Mouse (Mus musculus): ENCODE measurements around the gene Rsf1. TPM values are rescaled to one million over a fixed set of nuclear protein-coding genes. Genes with fewer than 3 reads are reported as not detected.

Gene Rsf1
- polyA plus RNA-seq (2015; fragmentation: Nextera tagmentation; extraction: Ambion mirVana): 5.2 and 6.6 TPM in 2 replicates

DNA sequence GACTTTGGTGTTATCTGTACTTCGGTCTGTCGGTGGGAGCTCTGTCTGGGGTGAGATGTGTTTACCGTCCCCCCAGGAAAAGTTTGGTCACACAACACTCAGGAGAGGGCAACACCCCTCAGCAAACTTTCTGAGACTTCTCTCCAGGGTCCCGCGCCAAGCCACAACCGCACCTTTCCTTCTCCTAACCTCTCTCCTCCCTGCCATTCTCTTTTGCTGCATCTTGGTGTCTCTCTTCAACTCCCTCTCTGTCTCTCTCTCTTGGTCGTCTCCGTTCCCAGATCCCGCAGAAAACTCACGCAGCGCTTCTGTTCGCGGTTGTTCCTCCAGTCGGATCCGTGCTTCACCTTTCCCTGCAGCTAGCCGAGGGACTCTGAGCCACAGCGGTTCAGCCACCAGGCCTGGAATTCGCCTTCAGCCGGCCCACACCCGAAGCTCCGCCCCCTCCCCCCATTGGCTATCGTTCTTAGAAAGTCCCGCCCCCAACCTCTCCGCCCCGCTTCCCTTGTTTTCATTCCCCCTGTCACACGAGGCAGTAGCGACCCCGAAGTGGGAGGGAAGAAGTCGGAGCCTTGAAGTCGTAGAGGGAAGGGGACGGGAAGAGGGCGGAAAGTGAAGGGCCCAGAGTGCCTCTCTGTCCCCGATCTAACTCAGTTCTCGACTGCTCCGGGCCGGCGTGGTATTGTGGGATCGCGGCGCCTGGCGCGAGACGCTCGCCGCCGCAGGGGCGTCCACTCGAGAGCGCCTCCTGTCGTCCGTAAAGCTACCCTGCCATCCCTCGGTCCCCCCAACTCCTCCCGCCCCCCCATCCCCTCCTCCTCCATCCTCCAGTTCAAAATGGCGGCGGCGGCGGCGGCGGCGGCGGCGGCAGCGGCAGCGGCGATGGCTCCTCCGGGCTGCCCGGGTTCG is at the start of gene Rsf1, which contains the start of gene Aamdc:
Gene Rsf1 (plus strand): TSS at position 823 of the 909 bp plus-strand sequence.
Gene Aamdc (minus strand): TSS at position 431 of the 909 bp plus-strand sequence.
- under 1% methylated on average over 67 of the region's 68 CpGs for WGBS (ENCODE audit: insufficient replicate concordance)

GRCm38 (mm10) chr7:97535531-97535930 is 44.2 kb upstream of the Rsf1 start:
- ATAC-seq (ENCODE audit: insufficient read depth): no peak
- 82% methylated on average over 5 of the region's 5 CpGs for WGBS (ENCODE audit: insufficient replicate concordance)
- Histone ChIP-seq H3K4me3 (replicated peaks) (no peak overlapping the region), H3K9ac (no peak overlapping the region), H3K9me3 (replicated peaks) (no peaks in the 10 kb centered on the region), H3K4me2 (no peak overlapping the region), H3K27me3 (no peaks in the 10 kb centered on the region), H3K27ac (replicated peaks) (no peak overlapping the region), H3K4me1 (replicated peaks) (no peaks in the 10 kb centered on the region), H3K36me3 (replicated peaks) (peaks cover 76% of the 10 kb centered on the region)

More for the DNA sequence above, at the start of gene Rsf1, which contains the start of gene Aamdc:
- Histone ChIP-seq H3K36me3 (replicated peaks) (no peaks in the 10 kb centered on the region), H3K4me3 (replicated peaks) (peak within 1 kb of the TSS; percentile 100), H3K27ac (replicated peaks) (peak within 1 kb of the TSS; percentile 94), H3K27me3 (no peaks in the 10 kb centered on the region), H3K4me2 (peak within 1 kb of the TSS; percentile 94), H3K9ac (peak within 1 kb of the TSS; percentile 99), H3K9me3 (replicated peaks) (no peaks in the 10 kb centered on the region), H3K4me1 (replicated peaks) (peaks cover 24% of the 10 kb centered on the region)
- ATAC-seq (ENCODE audit: insufficient read depth): peak; percentile 88

- Histone ChIP-seq H3K9ac (no peak overlapping the region), H3K27ac (replicated peaks) (no peak overlapping the region), H3K36me3 (replicated peaks) (peaks cover 77% of the 10 kb centered on the region), H3K27me3 (no peaks in the 10 kb centered on the region), H3K4me2 (no peak overlapping the region), H3K4me3 (replicated peaks) (no peak overlapping the region), H3K9me3 (replicated peaks) (no peaks in the 10 kb centered on the region), H3K4me1 (replicated peaks) (no peaks in the 10 kb centered on the region)
- ATAC-seq (ENCODE audit: insufficient read depth): no peak
- 76% methylated on average over 5 of the region's 5 CpGs for WGBS (ENCODE audit: insufficient replicate concordance)
Measured at GRCm38 (mm10) chr7:97536571-97536970, 43.1 kb upstream of the Rsf1 start.

GRCm38 (mm10) chr7:97546462-97546861 is 33.2 kb upstream of the Rsf1 start:
- Histone ChIP-seq H3K9me3 (replicated peaks) (no peaks in the 10 kb centered on the region), H3K27me3 (no peaks in the 10 kb centered on the region), H3K4me3 (replicated peaks) (no peak overlapping the region), H3K36me3 (replicated peaks) (peaks cover 17% of the 10 kb centered on the region), H3K27ac (replicated peaks) (no peak overlapping the region), H3K4me2 (no peak overlapping the region), H3K9ac (no peak overlapping the region), H3K4me1 (replicated peaks) (no peaks in the 10 kb centered on the region)
- no peak for ATAC-seq (ENCODE audit: insufficient read depth)
- 77% methylated on average over 2 of the region's 2 CpGs for WGBS (ENCODE audit: insufficient replicate concordance)

GRCm38 (mm10) chr7:97549301-97549700 is 30.4 kb upstream of the Rsf1 start:
- 77% methylated on average over 10 of the region's 10 CpGs for WGBS (ENCODE audit: insufficient replicate concordance)
- no peaks in the 10 kb centered on the region for H3K27me3 ChIP-seq
- no peak overlapping the region for H3K4me2 ChIP-seq

DNA sequence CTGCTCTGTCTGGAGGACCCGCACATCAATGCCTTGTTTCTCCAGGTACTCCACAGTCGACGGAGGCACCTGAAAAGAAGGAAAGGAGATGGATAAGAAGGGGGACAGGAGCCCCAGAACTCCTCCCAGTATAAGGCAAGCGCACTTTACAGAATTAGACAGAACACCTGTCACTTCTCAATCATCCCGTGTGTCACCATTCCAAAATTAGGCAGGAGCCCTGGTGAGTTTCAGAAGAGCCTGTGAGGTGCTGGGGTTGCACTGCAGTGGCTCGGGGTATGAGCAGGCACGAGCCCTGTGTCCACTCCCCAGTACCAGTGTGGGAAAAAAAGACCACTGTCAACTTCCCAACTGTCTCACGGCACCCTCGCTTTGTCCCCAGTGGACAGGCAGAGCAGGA is 29.0 kb upstream of the Rsf1 start:
- Histone ChIP-seq H3K4me2 (no peak overlapping the region), H3K4me3 (replicated peaks) (no peak overlapping the region), H3K9ac (no peak overlapping the region), H3K4me1 (replicated peaks) (no peaks in the 10 kb centered on the region), H3K36me3 (replicated peaks) (no peaks in the 10 kb centered on the region), H3K27me3 (no peaks in the 10 kb centered on the region), H3K9me3 (replicated peaks) (no peaks in the 10 kb centered on the region), H3K27ac (replicated peaks) (no peak overlapping the region)
- no peak for ATAC-seq (ENCODE audit: insufficient read depth)
- WGBS (ENCODE audit: insufficient replicate concordance): 69% methylated on average over 9 of the region's 9 CpGs

More at GRCm38 (mm10) chr7:97549301-97549700, 30.4 kb upstream of the Rsf1 start:
- no peaks in the 10 kb centered on the region for H3K9me3 ChIP-seq (replicated peaks)
- H3K36me3 ChIP-seq (replicated peaks): no peaks in the 10 kb centered on the region
- no peaks in the 10 kb centered on the region for H3K4me1 ChIP-seq (replicated peaks)
- H3K27ac ChIP-seq (replicated peaks): no peak overlapping the region
- no peak overlapping the region for H3K9ac ChIP-seq
- ATAC-seq (ENCODE audit: insufficient read depth): no peak
- H3K4me3 ChIP-seq (replicated peaks): no peak overlapping the region

DNA sequence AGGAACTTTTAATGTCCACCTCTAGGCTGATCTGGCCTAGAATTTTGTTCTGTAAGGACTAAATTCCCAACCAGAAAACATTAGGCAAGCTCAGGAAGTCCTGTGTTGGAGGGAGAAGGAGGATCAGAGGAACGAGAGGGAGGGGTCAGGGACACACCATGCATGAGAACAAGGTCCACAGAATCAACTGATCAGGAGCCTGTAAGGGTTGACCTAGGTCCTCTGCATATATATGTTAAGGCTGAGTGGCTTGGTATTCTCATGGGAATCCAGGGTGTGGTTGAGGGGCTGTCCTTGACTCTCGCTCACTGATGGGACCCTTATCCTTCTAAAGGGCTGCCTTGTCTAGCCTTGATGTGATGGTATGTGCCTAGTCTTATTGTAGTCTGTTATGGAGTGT is 16.1 kb upstream of the Rsf1 start:
- Histone ChIP-seq H3K9me3 (replicated peaks) (no peaks in the 10 kb centered on the region), H3K9ac (no peak overlapping the region), H3K4me3 (replicated peaks) (no peak overlapping the region), H3K4me1 (replicated peaks) (no peaks in the 10 kb centered on the region), H3K36me3 (replicated peaks) (no peaks in the 10 kb centered on the region; the same call in 1 of the 2 replicates), H3K4me2 (no peak overlapping the region), H3K27me3 (no peaks in the 10 kb centered on the region), H3K27ac (replicated peaks) (no peak overlapping the region)
- no peak for ATAC-seq (ENCODE audit: insufficient read depth)
- 73% methylated on average over 2 of the region's 2 CpGs for WGBS (ENCODE audit: insufficient replicate concordance)

DNA sequence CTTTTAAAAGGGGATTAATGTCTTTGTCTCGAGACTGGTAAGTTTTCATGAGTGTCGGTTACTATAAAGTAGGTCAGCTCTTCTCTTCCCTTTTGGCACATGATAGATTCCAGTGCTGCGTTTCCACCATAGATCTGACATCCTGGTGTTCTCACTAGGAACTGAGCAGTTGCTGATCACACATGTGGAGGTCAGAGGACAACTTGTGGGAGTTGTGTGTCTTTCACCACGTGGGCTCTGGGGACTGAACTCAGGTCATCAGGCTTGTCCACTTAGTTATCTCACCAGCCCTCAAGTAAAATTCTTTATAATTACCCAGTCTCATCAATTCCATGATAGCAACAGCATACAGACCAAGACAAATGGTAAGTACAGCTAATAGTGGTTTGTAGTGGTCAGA is 10.3 kb upstream of the Rsf1 start:
- H3K9ac ChIP-seq: no peak overlapping the region
- no peaks in the 10 kb centered on the region; the same call in 1 of the 2 replicates for H3K36me3 ChIP-seq (replicated peaks)
- no peaks in the 10 kb centered on the region; the same call in 1 of the 2 replicates for H3K4me1 ChIP-seq (replicated peaks)
- H3K4me2 ChIP-seq: no peak overlapping the region
- H3K9me3 ChIP-seq (replicated peaks): no peaks in the 10 kb centered on the region
- no peak overlapping the region for H3K4me3 ChIP-seq (replicated peaks)
- H3K27ac ChIP-seq (replicated peaks): no peak overlapping the region
- no peaks in the 10 kb centered on the region for H3K27me3 ChIP-seq
- ATAC-seq (ENCODE audit: insufficient read depth): no peak
- 65% methylated on average over 4 of the region's 4 CpGs for WGBS (ENCODE audit: insufficient replicate concordance)

- Histone ChIP-seq H3K36me3 (replicated peaks) (no peaks in the 10 kb centered on the region; the same call in 1 of the 2 replicates), H3K4me3 (replicated peaks) (no peak overlapping the region), H3K4me2 (no peak overlapping the region), H3K9me3 (replicated peaks) (no peaks in the 10 kb centered on the region), H3K4me1 (replicated peaks) (no peaks in the 10 kb centered on the region; the same call in 1 of the 2 replicates), H3K27ac (replicated peaks) (no peak overlapping the region), H3K27me3 (no peaks in the 10 kb centered on the region), H3K9ac (no peak overlapping the region)
- no peak for ATAC-seq (ENCODE audit: insufficient read depth)
- 70% methylated on average over 1 of the region's 1 CpGs for WGBS (ENCODE audit: insufficient replicate concordance)
Measured at GRCm38 (mm10) chr7:97570389-97570788, 9.3 kb upstream of the Rsf1 start.

DNA sequence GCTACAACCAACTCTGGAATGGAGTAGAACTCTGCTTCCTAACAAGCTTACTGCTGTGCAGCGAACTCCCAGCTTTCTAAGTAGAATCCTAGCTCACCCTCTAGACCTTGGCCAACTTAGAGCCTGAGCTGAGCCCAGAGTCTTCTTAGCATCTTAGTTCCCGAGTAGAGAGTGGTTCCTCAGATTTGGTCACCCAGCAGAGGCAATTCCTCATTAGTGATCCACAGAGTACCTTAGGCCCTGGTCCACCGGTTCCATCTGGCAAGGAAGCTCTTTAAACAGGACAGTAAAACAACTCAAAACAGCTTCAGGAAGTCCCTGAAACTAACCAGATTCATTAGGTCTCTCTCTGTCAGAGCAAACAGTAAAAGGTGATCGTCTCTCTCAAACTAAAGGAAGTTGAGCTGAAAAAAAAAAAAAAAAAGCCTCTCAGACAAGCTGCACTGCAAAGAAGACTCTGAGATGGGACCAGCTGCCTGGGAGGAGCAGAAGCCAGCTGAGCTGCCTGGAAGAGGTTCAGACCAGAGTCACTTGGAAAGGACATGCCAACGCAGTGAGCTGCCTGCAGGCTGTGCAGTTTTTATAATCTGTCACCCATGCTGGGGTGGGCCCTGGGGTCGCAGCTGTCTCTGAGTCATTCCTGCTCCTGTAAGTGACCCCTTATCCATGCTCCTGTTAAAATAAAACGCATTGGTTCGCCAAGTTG is 1.2 kb upstream of the Rsf1 start:
- peak overlapping the region; percentile 94 for H3K4me2 ChIP-seq
- peaks cover 24% of the 10 kb centered on the region for H3K4me1 ChIP-seq (replicated peaks)
- H3K27ac ChIP-seq (replicated peaks): peak overlapping the region; percentile 94
- no peak for ATAC-seq (ENCODE audit: insufficient read depth)
- no peaks in the 10 kb centered on the region for H3K27me3 ChIP-seq
- H3K4me3 ChIP-seq (replicated peaks): peak overlapping the region; percentile 100
- WGBS (ENCODE audit: insufficient replicate concordance): 23% methylated on average over 8 of the region's 8 CpGs
- H3K9me3 ChIP-seq (replicated peaks): no peaks in the 10 kb centered on the region
- H3K36me3 ChIP-seq (replicated peaks): no peaks in the 10 kb centered on the region
- H3K9ac ChIP-seq: peak overlapping the region; percentile 68

Measured in liver, embryonic 15.5 days (tissue).